Mouse (Mus musculus) urinary bladder, postnatal 14 days (tissue): Measurements from ENCODE around the gene Morc4.

Source experiments
- DNase-seq: peaks from one replicate; pipeline ENCODE4 v3.0.0; 2021; ENCODE audit warnings: low spot score

Gene Morc4

GRCm38 (mm10) chrX:139807391-139807790 is 64.1 kb downstream of the Morc4 start:
- no peak for DNase-seq

- no peak for DNase-seq
Observed at GRCm38 (mm10) chrX:139805918-139806317, 65.6 kb downstream of the Morc4 start.

- DNase-seq: no peak
Observed at GRCm38 (mm10) chrX:139803028-139803427, 68.4 kb downstream of the Morc4 start.

- no peak for DNase-seq
Observed at GRCm38 (mm10) chrX:139800406-139800878, 71.0 kb downstream of the Morc4 start, which contains the start of gene Cldn2. Cldn2 (plus strand) TSS chrX:139800828.

GRCm38 (mm10) chrX:139799953-139800352 is 71.5 kb downstream of the Morc4 start:
- no peak for DNase-seq

- no peak for DNase-seq
Observed at GRCm38 (mm10) chrX:139797875-139798274, 73.6 kb downstream of the Morc4 start.

- DNase-seq: no peak
Observed at GRCm38 (mm10) chrX:139796037-139796436, 75.4 kb downstream of the Morc4 start.

- no peak for DNase-seq
Observed at GRCm38 (mm10) chrX:139794072-139794845, 77.2 kb downstream of the Morc4 start.

GRCm38 (mm10) chrX:139785764-139786163 is 85.7 kb downstream of the Morc4 start:
- DNase-seq: no peak

GRCm38 (mm10) chrX:139783045-139783422 is 88.4 kb downstream of the Morc4 start:
- peak; percentile 3 for DNase-seq

- no peak for DNase-seq
Observed at GRCm38 (mm10) chrX:139782278-139783044, 89.0 kb downstream of the Morc4 start, which contains the start of gene Ripply1. Ripply1 (minus strand) TSS chrX:139782353.

GRCm38 (mm10) chrX:139781563-139781962 is 89.9 kb downstream of the Morc4 start:
- no peak for DNase-seq

- DNase-seq: no peak
Observed at GRCm38 (mm10) chrX:139780988-139781387, 90.5 kb downstream of the Morc4 start.

GRCm38 (mm10) chrX:139779401-139779800 is 92.1 kb downstream of the Morc4 start:
- no peak for DNase-seq

- no peak for DNase-seq
Observed at GRCm38 (mm10) chrX:139778886-139779285, 92.6 kb downstream of the Morc4 start.

GRCm38 (mm10) chrX:139777357-139777756 is 94.1 kb downstream of the Morc4 start:
- DNase-seq: no peak

- DNase-seq: peak; percentile 10
Observed at GRCm38 (mm10) chrX:139775084-139775612, 96.3 kb downstream of the Morc4 start.

- peak; percentile 30 for DNase-seq
Observed at GRCm38 (mm10) chrX:139774309-139775083, 97.0 kb downstream of the Morc4 start.
